Mouse (Mus musculus) myocyte (in vitro differentiated cells): Measurements from ENCODE around the gene Col9a1. TPM values are rescaled to one million over a fixed set of nuclear protein-coding genes. Genes with fewer than 3 reads are reported as not detected.

Experiments
- H3K27me3 ChIP-seq: one replicate; pipeline ENCODE4 v1.6.1; 2011; ENCODE audit not compliant: control insufficient read depth, insufficient read depth, insufficient read length
- H3K36me3 ChIP-seq: one replicate; pipeline ENCODE4 v1.6.1; 2011; ENCODE audit not compliant: control insufficient read depth, insufficient read depth
- H3K4me2 ChIP-seq: one replicate; pipeline ENCODE4 v1.6.1; 2011; ENCODE audit warnings: low read depth, control low read depth
- H3K4me3 ChIP-seq: one replicate; pipeline ENCODE4 v1.5.1; 2011; ENCODE audit warnings: mild to moderate bottlenecking, control low read depth, moderate library complexity
- H3K79me2 ChIP-seq: one replicate; pipeline ENCODE4 v1.6.1; 2011; ENCODE audit not compliant: control insufficient read depth, insufficient read depth
- H3ac ChIP-seq: one replicate; pipeline ENCODE4 v1.6.1; 2011; ENCODE audit not compliant: control insufficient read depth, insufficient read length
- CEBPB ChIP-seq: IDR thresholded peaks from 2 replicates; pipeline ENCODE4 v1.6.1; 2011; ENCODE audit warnings: mild to moderate bottlenecking, moderate library complexity; ENCODE audit not compliant: poor library complexity, insufficient read depth, severe bottlenecking
- E2F4 ChIP-seq: IDR thresholded peaks from one replicate; pipeline ENCODE4 v1.6.1; 2011; ENCODE audit warnings: mild to moderate bottlenecking, control low read depth, moderate library complexity; ENCODE audit not compliant: insufficient read depth
- MAX ChIP-seq: IDR thresholded peaks from one replicate; pipeline ENCODE4 v1.6.1; 2011; ENCODE audit warnings: low read depth, mild to moderate bottlenecking, control low read depth
- MYOD1 ChIP-seq, 3 experiments: IDR thresholded peaks; one replicate each; pipeline ENCODE4 v1.6.1; 2011; ENCODE audit warnings: control low read depth in 2 of 3, low read depth in 2 of 3, mild to moderate bottlenecking in 2 of 3, moderate library complexity in 1 of 3; ENCODE audit not compliant: insufficient read length in 2 of 3, control insufficient read depth in 1 of 3
- MYOG ChIP-seq, 3 experiments: IDR thresholded peaks; one replicate each; pipeline ENCODE4 v1.6.1; 2011; ENCODE audit warnings: control low read depth in 2 of 3, low read depth in 2 of 3, mild to moderate bottlenecking in 2 of 3; ENCODE audit not compliant: insufficient read length in 2 of 3, control insufficient read depth in 1 of 3, insufficient read depth in 1 of 3
- POLR2A ChIP-seq: IDR thresholded peaks from one replicate; pipeline ENCODE4 v1.6.1; 2011; ENCODE audit warnings: low read depth, mild to moderate bottlenecking, control low read depth, moderate library complexity; ENCODE audit not compliant: insufficient read length
- POLR2AphosphoS2 ChIP-seq: IDR thresholded peaks from one replicate; pipeline ENCODE4 v1.6.1; 2011; ENCODE audit warnings: low read depth, control low read depth; ENCODE audit not compliant: insufficient read length
- REST ChIP-seq: IDR thresholded peaks from one replicate; pipeline ENCODE4 v1.6.1; 2011; ENCODE audit warnings: mild to moderate bottlenecking, control low read depth, moderate library complexity; ENCODE audit not compliant: insufficient read depth, insufficient read length
- SRF ChIP-seq: IDR thresholded peaks from one replicate; pipeline ENCODE4 v1.6.1; 2011; ENCODE audit warnings: low read depth; ENCODE audit not compliant: control insufficient read depth, insufficient read length
- TCF12 ChIP-seq: IDR thresholded peaks from one replicate; pipeline ENCODE4 v1.6.1; 2011; ENCODE audit warnings: mild to moderate bottlenecking, control low read depth; ENCODE audit not compliant: poor library complexity, insufficient read depth, severe bottlenecking
- TCF3 ChIP-seq: IDR thresholded peaks from one replicate; pipeline ENCODE4 v1.6.1; 2011; ENCODE audit warnings: low read depth, control low read depth; ENCODE audit not compliant: insufficient read length
- USF1 ChIP-seq: IDR thresholded peaks from one replicate; pipeline ENCODE4 v1.6.1; 2011; ENCODE audit warnings: low read depth, mild to moderate bottlenecking, control low read depth, moderate library complexity
- polyA plus RNA-seq: library from polyadenylated mRNA; unstranded; fragments of >200 nt; fragmentation: generic; extraction: Trizol; gene quantifications from one replicate; pipeline ENCODE4 v1.2.1, GENCODE M21; 2012; ENCODE audit warnings: missing spikeins

Col9a1 gene
- polyA plus RNA-seq, 1 experiment, result not detected

DNA sequence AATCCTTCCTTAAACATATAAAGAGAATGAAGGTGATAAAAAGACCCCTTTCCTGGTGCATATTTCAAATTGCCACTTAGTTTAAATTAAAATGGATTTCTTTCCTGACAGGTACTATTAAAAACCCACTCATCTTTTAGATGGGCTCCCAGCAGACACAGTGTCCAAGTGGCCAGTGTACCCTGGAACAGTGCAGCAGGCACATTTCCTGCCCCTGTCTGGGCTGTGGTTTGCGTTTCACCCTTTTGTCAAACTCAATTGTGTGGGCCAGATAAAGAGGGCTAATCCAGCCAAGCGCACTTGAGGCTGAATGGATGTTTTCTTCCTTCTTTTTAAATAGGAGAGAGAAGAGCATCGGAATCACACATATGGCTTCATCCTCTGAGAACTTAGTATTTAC is 89.6 kb downstream of the Col9a1 start:
- no peak overlapping the region for H3K4me3 ChIP-seq
- H3K4me2 ChIP-seq, result no peak overlapping the region
- no peaks in the 10 kb centered on the region for H3K79me2 ChIP-seq
- no peak for TF ChIP-seq USF1
- TF ChIP-seq REST, result no peak
- no peak for TF ChIP-seq MYOG (IDR thresholded peaks at IDR 0.05; ENCODE audit: control insufficient read depth in 1 of 3, insufficient read depth in 1 of 3, insufficient read length in 2 of 3, low read depth in 2 of 3)
- no peak for TF ChIP-seq CEBPB
- no peak for TF ChIP-seq TCF3
- no peak for TF ChIP-seq POLR2AphosphoS2
- no peak for TF ChIP-seq E2F4
- TF ChIP-seq MAX, result no peak
- no peak for TF ChIP-seq SRF
- no peak for TF ChIP-seq MYOD1 (IDR thresholded peaks at IDR 0.05; ENCODE audit: control insufficient read depth in 1 of 3, insufficient read length in 2 of 3, low read depth in 2 of 3)
- no peaks in the 10 kb centered on the region for H3K36me3 ChIP-seq
- H3ac ChIP-seq, result no peak overlapping the region
- H3K27me3 ChIP-seq, result no peaks in the 10 kb centered on the region

DNA sequence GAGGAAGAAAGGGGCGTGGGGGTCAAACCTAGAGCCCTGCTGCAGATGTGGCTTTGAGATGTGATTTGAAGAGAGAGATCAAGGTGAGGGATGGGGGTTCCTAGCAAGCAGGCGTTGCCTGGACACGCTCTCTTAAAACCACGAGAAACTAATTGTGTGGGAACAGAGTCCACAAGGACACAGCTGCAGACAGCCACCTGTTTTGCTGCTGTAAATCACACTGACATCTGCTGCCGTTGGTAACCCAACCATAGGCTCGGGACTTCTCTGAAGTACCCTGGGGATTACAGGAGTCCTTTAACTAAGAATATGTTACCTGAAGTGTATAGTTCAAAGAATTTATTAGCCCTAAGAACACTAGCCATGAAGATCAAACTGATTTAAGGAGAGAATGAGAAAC is 109.0 kb downstream of the Col9a1 start:
- H3K4me2 ChIP-seq, result no peak overlapping the region
- no peaks in the 10 kb centered on the region for H3K79me2 ChIP-seq
- TF ChIP-seq SRF (no peak), POLR2A (no peak), MYOG (IDR thresholded peaks at IDR 0.05; ENCODE audit: control insufficient read depth in 1 of 3, insufficient read depth in 1 of 3, insufficient read length in 2 of 3, low read depth in 2 of 3) (peak in 1 of 3 experiments; percentile 79), TCF12 (peak; percentile 55), MAX (no peak), CEBPB (no peak), MYOD1 (IDR thresholded peaks at IDR 0.05; ENCODE audit: control insufficient read depth in 1 of 3, insufficient read length in 2 of 3, low read depth in 2 of 3) (peak in 2 of 3 experiments; percentile 62 to 95), USF1 (no peak), REST (no peak), POLR2AphosphoS2 (no peak), TCF3 (peak; percentile 76), E2F4 (no peak)
- no peaks in the 10 kb centered on the region for H3K27me3 ChIP-seq
- no peak overlapping the region for H3ac ChIP-seq
- H3K4me3 ChIP-seq, result no peak overlapping the region
- no peaks in the 10 kb centered on the region for H3K36me3 ChIP-seq

DNA sequence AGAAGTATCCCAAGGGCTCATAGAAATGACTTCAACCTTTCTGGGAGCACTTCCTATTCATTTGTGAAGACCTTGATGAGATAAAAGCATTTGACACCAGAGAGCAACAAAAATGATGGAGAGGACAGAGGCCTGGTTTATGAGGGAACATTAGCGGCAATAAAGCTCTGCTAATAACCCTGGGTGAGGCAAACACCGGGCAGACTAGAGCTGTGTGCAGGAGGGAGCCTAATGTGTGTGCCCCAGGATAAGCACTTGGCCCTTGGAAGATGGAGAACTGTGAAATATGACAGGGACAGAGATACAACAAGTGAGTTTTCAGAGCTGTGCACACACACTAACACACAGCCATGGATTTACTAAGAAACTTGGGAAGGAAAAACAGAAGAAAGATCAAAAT is 115.1 kb downstream of the Col9a1 start:
- Histone ChIP-seq H3K36me3 (no peaks in the 10 kb centered on the region), H3K4me3 (no peak overlapping the region), H3K4me2 (no peak overlapping the region), H3ac (no peak overlapping the region), H3K27me3 (no peaks in the 10 kb centered on the region), H3K79me2 (no peaks in the 10 kb centered on the region)
- TF ChIP-seq MYOG (IDR thresholded peaks at IDR 0.05; ENCODE audit: control insufficient read depth in 1 of 3, insufficient read depth in 1 of 3, insufficient read length in 2 of 3, low read depth in 2 of 3) (no peak), MYOD1 (IDR thresholded peaks at IDR 0.05; ENCODE audit: control insufficient read depth in 1 of 3, insufficient read length in 2 of 3, low read depth in 2 of 3) (no peak), CEBPB (no peak), MAX (no peak), SRF (no peak), E2F4 (no peak), TCF12 (no peak), USF1 (no peak), POLR2AphosphoS2 (no peak), REST (no peak), TCF3 (no peak), POLR2A (no peak)

DNA sequence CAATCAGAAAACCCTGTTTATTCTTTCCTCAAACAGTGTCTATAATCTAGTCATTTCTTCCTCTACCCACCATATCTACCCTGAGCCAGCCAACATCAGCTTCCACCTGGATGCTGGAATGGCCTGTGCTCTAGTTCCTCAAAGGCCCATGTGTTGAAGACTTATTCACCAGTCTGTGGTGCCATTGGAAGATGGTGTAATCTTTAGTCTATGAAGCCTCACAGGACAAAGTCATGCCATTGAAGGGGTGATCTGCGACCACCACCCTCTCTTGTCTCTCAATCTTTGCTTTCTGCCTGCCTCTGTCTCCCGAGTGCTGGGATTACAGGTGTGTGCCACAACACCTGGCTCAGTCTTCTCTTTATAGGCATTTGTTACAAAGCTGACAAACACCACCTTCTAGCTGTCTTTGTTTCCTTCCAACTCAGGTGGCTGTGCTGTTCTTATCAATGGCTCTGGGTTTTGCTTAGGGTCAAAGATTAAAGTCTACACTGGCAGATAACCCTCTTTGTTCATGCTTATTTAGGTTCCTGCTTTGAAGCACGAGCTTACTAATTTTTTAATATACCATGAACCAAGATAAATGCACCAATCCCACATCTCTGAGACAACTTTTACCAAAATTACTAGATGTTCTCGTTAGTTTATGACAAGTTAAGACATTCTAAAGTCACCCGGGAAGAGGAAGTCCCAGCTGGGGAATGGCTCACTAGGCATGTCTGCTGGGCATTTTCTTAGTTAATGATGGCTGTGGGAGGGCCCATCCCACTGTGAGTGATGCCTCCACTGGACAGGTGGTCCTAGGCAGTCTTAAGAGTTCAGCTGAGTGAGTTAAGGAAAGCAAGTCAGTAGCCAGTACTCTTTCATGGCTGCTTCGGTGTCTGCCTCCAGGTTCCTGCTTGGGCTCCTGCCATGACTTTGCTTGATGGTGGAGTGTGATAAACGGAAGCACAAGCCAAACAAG is 117.9 kb downstream of the Col9a1 start:
- H3K4me2 ChIP-seq, result no peak overlapping the region
- H3K36me3 ChIP-seq, result no peaks in the 10 kb centered on the region
- no peaks in the 10 kb centered on the region for H3K27me3 ChIP-seq
- no peaks in the 10 kb centered on the region for H3K79me2 ChIP-seq
- TF ChIP-seq POLR2AphosphoS2 (no peak), CEBPB (no peak), POLR2A (no peak), TCF3 (no peak), E2F4 (no peak)
- H3ac ChIP-seq, result no peak overlapping the region
- no peak overlapping the region for H3K4me3 ChIP-seq
